Mouse (Mus musculus) testis, postnatal 14 days (tissue): ENCODE measurements around the gene Rexo1.

ENCODE experiments used
- DNase-seq: peaks from one replicate; pipeline ENCODE4 v3.0.0; 2021; ENCODE audit warnings: low spot score

Rexo1 gene

DNA sequence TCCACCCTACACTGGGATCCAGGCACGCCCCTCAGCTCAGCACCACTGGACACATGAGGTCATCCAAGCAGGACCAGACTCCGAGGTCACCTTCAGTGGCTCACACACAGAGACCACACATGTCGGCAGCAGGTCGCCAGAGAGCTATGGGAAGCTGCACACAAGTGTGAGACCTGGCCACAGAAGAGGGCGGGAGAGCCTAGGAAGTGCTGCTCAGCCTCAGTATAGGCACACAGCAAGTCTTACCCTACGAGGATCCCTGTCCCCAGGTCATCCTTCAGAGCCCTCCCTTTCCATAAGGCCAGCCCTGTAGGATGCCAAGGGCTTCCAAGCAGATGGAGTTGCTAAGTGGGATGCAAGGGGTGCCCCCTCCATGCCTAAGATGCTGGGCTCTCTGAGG lies 7.4 kb downstream of the Rexo1 start:
- no peak for DNase-seq

DNA sequence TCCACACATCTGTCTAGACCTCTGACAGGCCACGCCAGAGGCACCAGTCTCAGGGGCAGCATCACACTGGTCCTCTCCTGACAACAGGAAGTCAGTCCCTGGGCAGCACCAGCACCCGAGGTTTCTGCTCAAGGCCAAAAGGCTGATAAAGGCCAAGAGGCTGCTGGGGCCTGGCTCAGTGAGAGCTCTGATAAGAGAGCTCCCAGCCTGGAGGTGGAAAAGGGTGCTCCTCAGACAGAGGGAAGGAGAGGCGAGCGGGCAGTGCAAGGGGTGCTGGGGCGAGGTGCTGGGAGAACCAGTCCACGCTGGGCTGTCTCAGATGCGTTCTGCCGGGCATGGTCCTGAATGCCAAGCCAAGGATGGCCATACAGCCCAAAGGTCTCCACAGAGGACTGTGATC lies 7.8 kb downstream of the Rexo1 start:
- peak; percentile 74 for DNase-seq

DNA sequence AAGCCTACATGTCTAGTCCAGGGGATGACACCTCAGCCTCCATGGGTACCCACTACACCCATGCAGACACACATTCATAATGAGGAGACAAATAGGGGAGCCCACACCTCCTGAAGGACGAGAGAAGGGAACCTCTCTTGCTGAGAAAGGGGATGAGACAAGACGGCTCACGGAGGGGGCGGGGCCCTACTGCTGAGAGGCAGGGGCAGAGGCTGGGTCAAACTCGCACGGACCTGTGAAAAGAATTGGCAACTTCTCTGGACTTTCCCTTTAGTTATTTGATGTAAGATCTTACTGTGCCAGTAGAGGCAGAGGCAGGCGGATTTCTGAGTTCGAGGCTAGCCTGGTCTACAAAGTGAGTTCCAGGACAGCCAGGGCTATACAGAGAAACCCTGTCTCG lies 9.0 kb downstream of the Rexo1 start:
- no peak for DNase-seq

DNA sequence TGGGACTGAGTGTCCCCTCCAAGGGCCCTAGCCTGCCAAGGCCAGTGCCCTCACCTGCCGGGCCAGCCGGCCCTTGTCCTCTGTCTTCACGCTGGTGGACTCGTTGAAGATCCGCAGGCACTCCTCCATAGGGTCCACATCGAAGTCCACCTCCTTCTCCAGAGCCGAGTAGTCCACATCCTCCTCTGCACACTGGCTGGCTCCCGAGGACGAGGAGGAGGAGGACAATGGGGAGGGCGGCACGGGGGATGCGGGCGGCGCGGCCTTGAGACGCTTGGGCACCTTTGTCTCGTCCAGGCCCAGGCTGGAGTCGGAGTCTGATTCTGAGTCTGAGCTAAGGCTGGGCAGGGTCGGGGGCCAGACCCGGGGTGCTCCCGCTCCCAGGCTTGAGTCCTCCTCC lies 12.1 kb downstream of the Rexo1 start:
- DNase-seq: peak; percentile 76

- DNase-seq: peak; percentile 85
Observed at GRCm38 (mm10) chr10:80548428-80549006, 12.8 kb downstream of the Rexo1 start.

DNA sequence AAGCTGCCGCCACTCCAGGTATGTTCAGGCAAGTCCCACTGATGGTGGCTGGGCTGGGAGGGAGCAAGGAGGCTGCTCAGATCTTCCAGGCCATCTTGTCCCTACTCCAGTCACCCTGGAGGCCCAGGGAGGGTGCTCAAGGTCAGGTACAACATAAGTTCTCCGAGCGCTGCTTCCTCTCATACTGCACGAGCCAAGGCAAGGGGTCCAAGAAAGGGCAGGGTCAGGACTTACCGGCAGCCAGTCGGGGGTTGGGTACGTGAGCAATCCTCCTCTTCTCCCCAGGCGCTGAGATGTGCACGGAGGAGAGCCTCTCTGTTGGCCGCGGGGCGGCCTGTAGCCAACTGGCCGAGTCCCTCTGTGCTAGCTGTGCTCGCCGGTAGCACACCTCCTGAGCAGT lies 13.8 kb downstream of the Rexo1 start:
- no peak for DNase-seq

DNA sequence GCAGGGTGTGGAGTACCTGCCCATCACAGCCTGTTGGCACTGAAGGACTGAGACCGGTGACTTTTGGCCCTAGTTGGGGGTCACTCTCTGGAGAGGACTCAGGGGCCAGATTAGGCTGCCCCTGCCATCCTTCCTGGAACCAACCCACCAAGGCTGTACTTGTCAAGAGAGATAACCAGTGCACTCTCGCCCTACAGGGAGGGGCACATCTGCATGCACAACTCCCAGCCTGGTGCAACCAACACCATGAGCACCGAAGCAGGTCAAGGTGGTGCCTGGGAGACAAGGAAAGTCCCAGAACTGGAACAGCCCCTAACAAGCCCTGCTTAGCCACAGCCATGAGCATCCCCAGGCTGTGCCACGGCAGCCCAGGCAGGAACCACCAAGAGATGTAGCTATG lies 14.4 kb downstream of the Rexo1 start:
- DNase-seq: no peak

DNA sequence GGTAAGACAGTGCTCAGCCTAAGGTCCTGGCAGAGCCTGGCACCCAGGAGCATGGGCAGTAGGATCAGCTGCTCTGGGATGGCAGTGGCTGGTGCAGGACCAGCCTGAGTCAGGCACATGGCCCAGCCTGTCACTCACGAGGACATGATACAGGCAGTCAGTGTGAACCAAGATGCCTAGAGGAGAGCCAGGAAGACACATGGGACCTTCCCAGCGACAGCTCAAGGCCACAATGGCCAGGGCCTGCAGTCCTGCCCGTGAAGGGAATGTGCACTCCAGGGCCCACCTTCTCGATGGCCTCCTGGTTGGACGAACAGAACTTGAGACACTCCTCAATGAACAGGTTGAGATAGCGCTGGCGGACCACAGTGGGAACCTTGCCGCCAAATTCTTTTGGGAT lies 15.8 kb downstream of the Rexo1 start:
- DNase-seq: no peak

GRCm38 (mm10) chr10:80543873-80544272 lies 17.5 kb downstream of the Rexo1 start:
- DNase-seq: no peak

GRCm38 (mm10) chr10:80539493-80539892 lies 21.9 kb downstream of the Rexo1 start:
- DNase-seq: no peak

DNA sequence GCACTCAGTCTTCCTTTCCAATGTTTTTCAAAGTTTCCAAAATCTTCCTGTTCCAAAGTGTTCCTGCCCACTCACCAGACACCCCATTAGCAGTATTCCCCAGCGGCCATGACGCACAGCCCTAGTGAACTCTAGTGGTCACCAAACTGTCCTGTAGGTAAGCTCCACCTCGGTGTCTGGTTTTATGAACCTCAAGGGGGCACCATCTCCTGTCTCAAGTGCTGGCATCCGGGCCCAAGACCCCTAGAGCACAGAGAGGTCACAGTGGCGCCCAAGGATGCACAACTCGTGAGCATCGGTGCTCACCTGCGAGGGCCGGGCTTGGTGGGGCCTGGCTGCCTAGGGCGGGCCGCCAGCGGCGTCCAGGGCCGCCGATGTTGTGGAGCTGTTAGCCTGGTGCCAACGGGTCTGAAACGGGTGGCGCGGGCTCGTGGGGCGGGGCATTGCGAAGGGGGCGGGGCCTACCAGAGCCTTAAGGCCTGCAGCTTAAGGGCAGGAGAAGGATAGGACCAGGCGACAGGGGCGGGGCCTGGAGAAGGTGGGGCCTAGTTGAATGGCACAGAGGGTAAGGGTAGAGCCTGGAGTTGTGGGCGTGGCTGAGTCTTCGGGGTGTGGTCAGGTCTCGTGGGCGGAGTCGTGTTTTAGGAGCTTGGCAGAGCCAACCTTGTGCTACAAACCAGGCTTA lies 22.5 kb downstream of the Rexo1 start, which contains the start of gene Atp8b3:
Atp8b3 (minus strand) TSS at position 415 of the 685 bp plus-strand sequence.
- peak; percentile 92 for DNase-seq

DNA sequence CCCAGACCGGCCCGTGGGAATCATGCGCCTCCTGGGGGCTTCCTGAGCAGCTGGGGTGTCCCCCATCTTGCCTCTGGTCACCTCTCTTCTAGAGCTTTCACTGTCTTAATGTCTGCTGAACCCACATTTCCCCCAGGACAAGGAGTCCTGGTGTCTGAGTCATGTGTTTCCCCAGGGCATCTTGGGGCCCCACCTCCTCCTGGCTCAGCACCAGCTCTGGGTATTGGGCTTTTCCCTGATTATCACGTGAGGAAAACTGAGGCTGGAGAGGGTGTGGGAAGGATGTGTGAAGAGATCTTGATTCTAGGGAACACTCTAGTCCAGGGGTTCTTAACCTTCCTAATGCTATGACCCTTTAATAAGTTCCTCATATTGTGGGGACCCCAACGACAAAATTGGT lies 23.2 kb downstream of the Rexo1 start:
- DNase-seq: no peak

DNA sequence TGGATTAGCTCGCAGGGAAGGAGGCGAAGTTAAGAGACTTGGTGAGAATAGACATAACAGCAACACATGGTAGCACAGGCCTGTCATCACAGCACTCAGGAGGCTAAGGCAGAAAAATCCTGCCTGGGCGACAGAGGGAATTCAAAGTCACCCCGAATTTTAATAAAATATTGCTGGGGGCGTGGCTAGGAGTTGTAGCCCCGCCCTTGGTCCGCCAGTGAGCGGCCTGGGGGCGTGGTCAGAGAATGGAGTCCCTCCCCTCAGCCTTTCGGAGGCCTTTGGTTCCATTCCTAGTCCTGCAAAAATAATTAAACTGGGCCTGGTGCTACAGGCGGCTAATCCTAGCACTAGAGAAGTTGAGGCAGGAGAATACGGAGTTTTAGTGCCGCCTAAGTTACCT lies 25.6 kb downstream of the Rexo1 start:
- DNase-seq: no peak

- DNase-seq: no peak
Observed at GRCm38 (mm10) chr10:80535071-80535470, 26.3 kb downstream of the Rexo1 start.

DNA sequence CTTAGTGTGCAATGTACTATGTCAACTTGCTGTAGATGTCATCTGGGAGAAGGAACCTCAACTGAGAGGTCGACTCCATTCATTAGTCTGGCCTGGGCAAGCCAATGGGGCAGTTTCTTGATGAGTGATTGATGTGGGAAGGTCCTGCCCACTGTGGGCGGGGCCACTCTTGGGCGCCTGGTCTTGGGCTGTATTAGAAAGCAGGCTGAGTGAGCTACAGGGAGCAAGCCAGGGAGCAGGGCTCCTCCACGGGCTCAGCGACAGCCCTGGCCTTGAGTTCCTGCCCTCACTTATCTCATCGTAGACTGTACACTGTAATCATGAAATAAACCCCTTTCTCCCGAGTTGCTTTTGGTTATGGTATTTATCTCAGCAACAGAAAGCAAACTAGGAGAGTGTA lies 27.7 kb downstream of the Rexo1 start:
- peak; percentile 70 for DNase-seq

GRCm38 (mm10) chr10:80532783-80533182 lies 28.6 kb downstream of the Rexo1 start:
- no peak for DNase-seq

- no peak for DNase-seq
Observed at GRCm38 (mm10) chr10:80526172-80526571, 35.2 kb downstream of the Rexo1 start.

DNA sequence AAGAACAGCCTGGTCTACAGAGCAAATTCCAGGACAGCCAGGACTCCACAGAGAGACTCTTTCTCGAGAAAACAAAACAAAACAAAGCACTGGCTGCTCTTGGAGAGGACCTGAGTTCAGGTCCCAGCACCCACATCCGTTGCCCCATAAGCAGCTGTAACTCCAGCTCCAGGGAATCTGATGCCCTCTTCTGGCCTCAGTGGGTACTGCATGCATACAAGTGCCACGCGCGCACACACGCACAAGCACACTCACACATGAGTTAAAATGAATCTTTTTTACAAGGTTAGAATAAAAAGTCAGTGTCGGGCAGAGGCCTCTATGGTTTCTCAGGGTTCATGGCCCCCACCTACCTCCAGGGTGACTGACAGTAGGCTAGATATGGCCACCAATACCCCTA lies 38.1 kb downstream of the Rexo1 start:
- DNase-seq: no peak

DNA sequence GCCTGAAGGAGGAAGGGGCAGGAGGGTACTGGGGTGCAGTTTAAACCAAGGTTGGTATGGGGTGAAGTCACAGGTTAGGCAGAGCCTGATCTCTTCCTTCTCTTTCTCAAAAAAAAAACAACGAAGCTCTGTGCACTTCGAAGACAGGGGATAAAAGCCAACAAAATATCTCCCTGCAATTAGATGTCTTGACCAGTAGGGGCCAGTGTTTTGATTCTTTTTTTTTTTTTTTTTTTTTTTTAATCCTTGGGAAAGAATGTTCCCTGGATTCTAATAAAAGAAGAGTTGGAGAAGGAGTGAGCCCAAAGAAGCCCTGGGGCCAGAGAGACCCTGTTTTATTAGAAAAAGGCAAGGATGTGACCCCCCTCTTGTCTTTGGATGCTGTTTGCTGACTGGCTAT lies 42.1 kb downstream of the Rexo1 start:
- DNase-seq: no peak

- DNase-seq: no peak
Observed at GRCm38 (mm10) chr10:80513739-80514138, 47.6 kb downstream of the Rexo1 start.

GRCm38 (mm10) chr10:80510273-80510660 lies 51.1 kb downstream of the Rexo1 start:
- DNase-seq: no peak

DNA sequence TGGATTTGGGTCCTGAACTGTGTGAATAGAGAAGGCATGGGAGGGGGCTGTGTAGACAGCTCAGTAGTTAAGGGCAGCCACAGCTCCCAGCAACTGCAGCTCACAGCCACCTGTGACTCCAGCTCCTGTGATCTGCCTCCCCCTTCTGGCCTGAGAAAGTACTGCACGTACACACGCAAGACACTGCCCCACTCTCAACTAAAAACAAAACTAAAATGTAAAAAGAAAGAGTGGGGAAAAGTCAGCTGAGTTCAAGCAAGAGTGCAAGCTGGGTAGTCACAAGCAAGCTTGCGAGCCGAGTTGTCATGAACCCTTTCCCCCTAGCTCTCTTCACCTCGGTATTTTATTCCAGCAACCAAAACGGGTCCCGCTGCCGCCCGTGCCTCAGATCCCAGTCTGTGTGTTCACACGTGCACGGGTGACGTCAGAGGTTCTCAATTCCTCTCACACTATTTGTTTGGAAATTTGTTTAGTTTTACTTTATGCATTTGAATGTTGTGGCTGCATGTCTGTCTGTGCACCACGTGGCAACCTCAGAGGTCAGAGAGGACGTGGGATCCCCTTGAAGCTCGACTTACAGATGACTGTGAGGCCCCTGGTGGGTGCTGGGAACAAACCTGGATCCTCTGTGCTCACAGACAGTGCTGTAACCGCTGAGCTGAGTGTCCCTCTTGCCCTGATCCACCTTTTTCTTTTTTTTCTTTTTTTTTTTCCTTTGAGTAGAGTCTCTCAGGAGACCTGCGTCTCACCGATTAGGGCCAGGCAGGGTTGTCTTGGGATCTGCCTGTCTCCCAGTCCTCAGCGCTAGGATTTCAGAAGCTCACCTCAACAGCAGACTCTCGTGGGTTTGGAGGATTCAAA lies 51.7 kb downstream of the Rexo1 start:
- peak; percentile 75 for DNase-seq

- DNase-seq: no peak
Observed at GRCm38 (mm10) chr10:80506222-80506621, 55.1 kb downstream of the Rexo1 start.
